Comparison of ENCODE assay signal across 15 mouse cellular contexts in the genomic region with DNA sequence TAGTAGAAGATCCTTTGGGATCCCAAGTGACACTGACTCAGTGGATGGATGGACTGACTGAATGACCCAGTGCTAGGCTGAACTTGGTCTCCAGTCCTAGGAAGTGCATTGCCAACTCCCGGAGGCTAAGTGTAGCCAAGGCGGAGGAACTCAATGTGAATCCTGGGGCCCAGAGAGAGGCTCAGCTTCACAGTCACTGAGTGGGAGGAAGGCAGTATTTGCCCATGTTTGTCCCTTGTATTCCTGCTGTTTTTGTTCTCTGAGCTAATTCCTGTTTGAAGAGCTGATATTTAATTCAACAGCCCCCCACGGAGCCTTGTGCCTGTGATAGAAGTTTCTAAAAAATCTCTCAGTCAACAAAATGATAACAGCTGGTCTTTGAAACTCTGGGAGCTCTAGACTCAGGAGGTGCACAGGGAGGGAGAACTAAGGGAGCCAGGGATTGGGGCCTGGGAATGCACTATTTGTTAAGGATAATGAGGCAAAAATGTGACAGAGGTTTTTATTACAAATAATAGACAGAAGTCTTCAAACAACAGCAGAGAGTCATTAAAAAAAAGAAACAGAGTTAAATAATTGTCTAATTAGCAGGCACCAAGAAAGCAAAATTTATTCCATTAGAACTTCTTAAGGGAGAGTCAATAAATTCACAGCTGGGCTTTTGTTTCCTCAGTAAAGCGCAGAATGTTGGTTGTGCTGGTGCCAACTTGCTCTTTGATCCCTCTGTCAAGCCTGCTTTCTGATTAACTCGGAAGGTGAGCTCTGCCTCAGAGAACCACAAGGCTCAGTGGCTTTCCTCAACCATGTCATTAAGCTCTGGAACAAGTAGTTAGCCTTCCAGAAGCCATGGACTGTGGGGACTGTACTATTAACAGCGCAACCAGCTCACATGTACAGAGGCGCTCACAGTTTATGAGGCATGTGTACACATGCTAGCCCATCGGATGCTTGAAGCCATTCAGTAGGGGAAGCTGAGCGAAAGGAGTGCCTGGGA.
DNase-seq lines count a peak whose midpoint lies in the region; ATAC-seq lines count a peak whose summit lies in the region.
"Had no signal": no experiment of that assay in that cellular context is flagged by ENCODE, and none has a peak within 500 bp of the region (broad histone marks: within the 10 kb centered on the region; RNA-seq: fewer than 3 reads in every experiment).

No protein-coding gene starts in this region.

- H3K36me3 ChIP-seq in hindbrain, embryonic 15.5 days = no peaks in the 10 kb centered on the region
- no peaks in the 10 kb centered on the region for H3K36me3 ChIP-seq in hindbrain, embryonic 11.5 days (ENCODE audit: control insufficient read depth, insufficient read depth, low read length)
- no peaks in the 10 kb centered on the region for H3K36me3 ChIP-seq in forebrain, embryonic 13.5 days (ENCODE audit: poor library complexity, severe bottlenecking)
- H3K36me3 ChIP-seq in kidney, embryonic 15.5 days = no peaks in the 10 kb centered on the region
- H3K36me3 ChIP-seq in midbrain, embryonic 10.5 days = no peaks in the 10 kb centered on the region
- H3K36me3 ChIP-seq: G1E; heart, embryonic 15.5 days; stomach, embryonic 15.5 days had no signal

- no peak overlapping the region for H3K4me3 ChIP-seq in hindbrain, embryonic 15.5 days
- H3K4me3 ChIP-seq in hindbrain, embryonic 11.5 days (ENCODE audit: low read depth, low read length) = no peak overlapping the region
- no peak overlapping the region for H3K4me3 ChIP-seq in forebrain, embryonic 13.5 days
- H3K4me3 ChIP-seq in kidney, embryonic 15.5 days (replicated peaks) = no peak overlapping the region
- no peak overlapping the region for H3K4me3 ChIP-seq in midbrain, embryonic 10.5 days
- H3K4me3 ChIP-seq: heart, embryonic 15.5 days; stomach, embryonic 15.5 days had no signal

- H3K4me2 ChIP-seq in hindbrain, embryonic 15.5 days = no peak overlapping the region
- no peak overlapping the region for H3K4me2 ChIP-seq in hindbrain, embryonic 11.5 days (replicated peaks; ENCODE audit: low read depth, low read length)
- H3K4me2 ChIP-seq in forebrain, embryonic 13.5 days = no peak overlapping the region
- no peak overlapping the region for H3K4me2 ChIP-seq in kidney, embryonic 15.5 days
- H3K4me2 ChIP-seq: heart, embryonic 15.5 days; stomach, embryonic 15.5 days had no signal

- 0 out of 2 replicates have a peak overlapping the region, but pooled peaks have one; percentile 4 for H3K27ac ChIP-seq in hindbrain, embryonic 15.5 days (replicated peaks)
- H3K27ac ChIP-seq in hindbrain, embryonic 11.5 days (ENCODE audit: low read depth, low read length) = no peak overlapping the region
- no peak overlapping the region for H3K27ac ChIP-seq in forebrain, embryonic 13.5 days
- H3K27ac ChIP-seq in kidney, embryonic 15.5 days = no peak overlapping the region
- H3K27ac ChIP-seq in midbrain, embryonic 10.5 days (replicated peaks) = 0 out of 2 replicates have a peak overlapping the region, but pooled peaks have one; percentile 46
- H3K27ac ChIP-seq: heart, embryonic 15.5 days; stomach, embryonic 15.5 days had no signal

- WGBS in hindbrain, embryonic 15.5 days = 61% methylated on average over 9 of the region's 9 CpGs
- 75% methylated on average over 9 of the region's 9 CpGs for WGBS in hindbrain, embryonic 11.5 days
- WGBS in forebrain, embryonic 13.5 days = 55% methylated on average over 9 of the region's 9 CpGs
- WGBS in kidney, embryonic 15.5 days = 68% methylated on average over 9 of the region's 9 CpGs
- 64% methylated on average over 9 of the region's 9 CpGs for WGBS in midbrain, embryonic 10.5 days

- H3K9me3 ChIP-seq in hindbrain, embryonic 15.5 days = no peaks in the 10 kb centered on the region
- no peaks in the 10 kb centered on the region for H3K9me3 ChIP-seq in hindbrain, embryonic 11.5 days (ENCODE audit: control insufficient read depth, low read length)
- no peaks in the 10 kb centered on the region for H3K9me3 ChIP-seq in forebrain, embryonic 13.5 days (replicated peaks)
- H3K9me3 ChIP-seq in kidney, embryonic 15.5 days (replicated peaks) = no peaks in the 10 kb centered on the region
- H3K9me3 ChIP-seq in midbrain, embryonic 10.5 days (replicated peaks) = no peaks in the 10 kb centered on the region
- H3K9me3 ChIP-seq: heart, embryonic 15.5 days; stomach, embryonic 15.5 days had no signal

- no peaks in the 10 kb centered on the region for H3K27me3 ChIP-seq in hindbrain, embryonic 15.5 days
- H3K27me3 ChIP-seq in hindbrain, embryonic 11.5 days (ENCODE audit: control insufficient read depth, insufficient read depth, low read length) = no peaks in the 10 kb centered on the region
- peaks cover 5% of the 10 kb centered on the region; the same call in 1 of the 2 replicates for H3K27me3 ChIP-seq in forebrain, embryonic 13.5 days
- H3K27me3 ChIP-seq in kidney, embryonic 15.5 days = no peaks in the 10 kb centered on the region
- no peaks in the 10 kb centered on the region for H3K27me3 ChIP-seq in midbrain, embryonic 10.5 days (ENCODE audit: low read depth, poor library complexity, severe bottlenecking)
- H3K27me3 ChIP-seq: heart, embryonic 15.5 days; stomach, embryonic 15.5 days had no signal

- H3K9ac ChIP-seq in hindbrain, embryonic 15.5 days = no peak overlapping the region
- H3K9ac ChIP-seq in hindbrain, embryonic 11.5 days (ENCODE audit: low read depth, low read length) = no peak overlapping the region
- H3K9ac ChIP-seq in forebrain, embryonic 13.5 days = no peak overlapping the region
- no peak overlapping the region for H3K9ac ChIP-seq in kidney, embryonic 15.5 days
- H3K9ac ChIP-seq: heart, embryonic 15.5 days; stomach, embryonic 15.5 days had no signal

- no peak for ATAC-seq in hindbrain, embryonic 15.5 days (ENCODE audit: low FRiP score, low read depth)
- ATAC-seq in hindbrain, embryonic 11.5 days (ENCODE audit: low FRiP score) = no peak
- ATAC-seq in forebrain, embryonic 13.5 days = peak; percentile 76
- peak; percentile 88 for ATAC-seq in kidney, embryonic 15.5 days (replicated peaks; ENCODE audit: low FRiP score)

- no peak for DNase-seq in hindbrain, embryonic 11.5 days (ENCODE audit: low spot score)
- DNase-seq in midbrain, embryonic 10.5 days (ENCODE audit: low spot score) = no peak
- no peak for DNase-seq in heart, adult 11 months
- DNase-seq in embryo, embryonic 9.5 days (ENCODE audit: extremely low spot score) = no peak
- DNase-seq in urinary bladder, postnatal 4 days (ENCODE audit: low spot score in 2 of 2) = no peak
- DNase-seq: B cell, adult 2 months; cerebellum, adult 9-10 months; gastrocnemius, postnatal 10 days; thymus, postnatal 4 days had no signal

- no peaks in the 10 kb centered on the region for H3K4me1 ChIP-seq in hindbrain, embryonic 15.5 days (replicated peaks)
- H3K4me1 ChIP-seq in hindbrain, embryonic 11.5 days (replicated peaks; ENCODE audit: control insufficient read depth, insufficient read depth, low read length) = no peaks in the 10 kb centered on the region
- H3K4me1 ChIP-seq in forebrain, embryonic 13.5 days = peaks cover 8% of the 10 kb centered on the region
- no peaks in the 10 kb centered on the region for H3K4me1 ChIP-seq in kidney, embryonic 15.5 days
- H3K4me1 ChIP-seq in midbrain, embryonic 10.5 days = peaks cover 12% of the 10 kb centered on the region
- H3K4me1 ChIP-seq: heart, embryonic 15.5 days; stomach, embryonic 15.5 days had no signal

Comparison
In these comparisons a context has a peak if more than half of its experiments do, and no peak if none do; other contexts are left out.
1. H3K27ac ChIP-seq: peak in hindbrain, embryonic 15.5 days (single experiment) and midbrain, embryonic 10.5 days (single experiment); none in hindbrain, embryonic 11.5 days (single experiment), forebrain, embryonic 13.5 days (single experiment) and kidney, embryonic 15.5 days (single experiment).
2. ATAC-seq: peak in forebrain, embryonic 13.5 days (single experiment) and kidney, embryonic 15.5 days (single experiment); none in hindbrain, embryonic 15.5 days (single experiment) and hindbrain, embryonic 11.5 days (single experiment).